Mouse (Mus musculus) embryo, embryonic 9.5 days (tissue): ENCODE results near the gene Pop5.

Experiments
- DNase-seq: peaks from one replicate; pipeline ENCODE4 v3.0.0-alpha.2; 2017; ENCODE audit errors: extremely low spot score

Gene Pop5

GRCm38 (mm10) chr5:115235786-115236263 is at the start of gene Pop5:
Pop5 (plus strand) TSS chr5:115235836.
- peak; percentile 89 for DNase-seq

DNA sequence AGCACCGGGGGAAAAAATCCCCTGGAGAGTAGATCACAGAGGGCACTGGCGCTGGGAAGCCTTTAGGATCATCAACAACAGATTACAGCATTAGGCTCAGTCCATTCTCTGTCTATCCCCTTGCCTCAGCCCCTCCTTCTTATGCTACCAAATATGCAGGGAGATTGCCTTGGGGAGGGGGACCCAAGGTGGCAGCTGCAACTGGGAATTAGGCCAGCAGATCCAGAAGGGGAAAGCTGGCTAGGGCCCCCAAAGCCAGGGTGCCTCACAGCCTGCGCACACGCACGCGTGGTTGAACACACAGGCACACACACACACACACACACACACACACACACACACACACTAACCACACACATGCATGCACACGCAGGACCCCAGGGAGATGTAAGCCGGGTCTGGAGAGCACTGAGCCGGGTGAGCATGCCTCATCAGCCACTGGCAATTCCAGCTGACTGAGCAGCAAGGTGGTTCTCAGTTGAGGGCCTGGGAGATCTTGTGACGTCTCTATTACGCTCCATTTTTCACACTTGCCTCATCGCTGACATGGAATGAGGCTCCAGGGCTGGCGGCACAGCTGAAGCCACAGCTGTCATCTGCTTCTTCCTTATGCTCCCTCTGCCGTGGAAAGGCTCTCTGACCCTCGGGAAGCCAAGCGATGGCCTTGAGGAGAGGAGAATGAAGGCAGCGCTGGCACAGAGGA is 49.1 kb upstream of the Pop5 start:
- no peak for DNase-seq

DNA sequence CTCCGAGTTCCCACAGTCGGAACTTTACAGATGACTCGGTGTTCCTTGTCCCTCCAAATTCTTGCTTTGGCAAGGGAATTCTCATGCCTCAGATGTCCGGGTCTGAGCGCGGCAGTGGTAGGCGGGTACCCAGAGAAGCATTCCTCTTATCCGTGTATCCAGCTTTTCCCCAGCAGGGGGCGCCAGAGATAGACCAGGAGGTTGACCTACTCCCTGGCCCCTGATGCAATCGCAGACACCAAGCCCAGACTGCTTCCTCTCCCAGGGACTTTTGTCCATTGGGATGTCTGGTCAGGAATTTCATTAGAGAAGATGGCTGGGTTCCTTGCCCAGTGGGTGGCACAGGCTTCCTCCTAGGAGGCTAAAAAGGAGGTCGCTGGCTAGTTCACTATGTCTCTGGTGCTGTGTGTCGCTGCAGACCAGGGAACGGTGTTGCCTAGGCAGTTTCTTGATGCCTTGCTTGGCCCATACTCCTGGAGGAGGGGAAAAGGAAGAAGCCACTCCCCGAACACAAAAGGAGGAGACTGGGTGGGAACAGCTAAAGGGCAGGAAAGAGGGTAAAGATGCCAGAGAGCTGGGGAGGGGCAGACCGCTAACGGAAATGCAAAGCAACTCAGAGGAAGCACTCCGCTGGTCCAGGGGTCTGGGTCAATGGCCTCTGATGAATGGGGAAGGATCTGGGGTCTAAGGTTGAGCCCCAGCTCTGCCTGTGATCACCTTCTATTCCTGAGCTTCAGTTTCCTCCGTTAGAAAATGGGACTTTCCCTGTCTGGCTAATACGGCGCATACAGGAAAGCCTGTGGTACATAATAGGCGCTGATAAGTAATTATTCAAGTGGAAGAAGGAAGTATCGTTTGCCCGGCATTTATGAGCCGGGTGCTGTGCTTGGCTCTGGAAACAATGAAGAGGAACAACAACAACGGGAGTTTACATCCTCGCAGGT is 48.2 kb upstream of the Pop5 start:
- peak; percentile 94 for DNase-seq

DNA sequence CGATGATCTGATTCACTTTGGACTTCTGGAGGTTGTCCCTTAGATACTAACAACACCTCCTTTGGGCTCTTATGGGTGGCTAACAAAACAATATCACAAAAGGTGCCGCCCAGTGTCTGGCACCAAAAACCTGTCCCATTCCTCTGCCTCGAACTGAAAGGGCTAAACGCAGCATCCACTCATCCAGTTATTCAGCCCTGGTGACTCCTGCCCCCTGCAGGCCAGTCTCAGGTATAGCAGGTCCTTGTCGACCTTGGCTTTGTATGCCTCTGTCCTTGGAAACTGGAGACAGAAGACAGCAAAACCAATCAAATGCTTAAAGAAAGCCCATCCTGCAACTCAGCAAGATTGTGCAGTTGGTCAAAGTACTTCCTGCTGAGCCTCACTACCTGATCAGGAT is 46.8 kb upstream of the Pop5 start:
- DNase-seq: peak; percentile 40

GRCm38 (mm10) chr5:115190081-115190480 is 45.6 kb upstream of the Pop5 start:
- DNase-seq: no peak

DNA sequence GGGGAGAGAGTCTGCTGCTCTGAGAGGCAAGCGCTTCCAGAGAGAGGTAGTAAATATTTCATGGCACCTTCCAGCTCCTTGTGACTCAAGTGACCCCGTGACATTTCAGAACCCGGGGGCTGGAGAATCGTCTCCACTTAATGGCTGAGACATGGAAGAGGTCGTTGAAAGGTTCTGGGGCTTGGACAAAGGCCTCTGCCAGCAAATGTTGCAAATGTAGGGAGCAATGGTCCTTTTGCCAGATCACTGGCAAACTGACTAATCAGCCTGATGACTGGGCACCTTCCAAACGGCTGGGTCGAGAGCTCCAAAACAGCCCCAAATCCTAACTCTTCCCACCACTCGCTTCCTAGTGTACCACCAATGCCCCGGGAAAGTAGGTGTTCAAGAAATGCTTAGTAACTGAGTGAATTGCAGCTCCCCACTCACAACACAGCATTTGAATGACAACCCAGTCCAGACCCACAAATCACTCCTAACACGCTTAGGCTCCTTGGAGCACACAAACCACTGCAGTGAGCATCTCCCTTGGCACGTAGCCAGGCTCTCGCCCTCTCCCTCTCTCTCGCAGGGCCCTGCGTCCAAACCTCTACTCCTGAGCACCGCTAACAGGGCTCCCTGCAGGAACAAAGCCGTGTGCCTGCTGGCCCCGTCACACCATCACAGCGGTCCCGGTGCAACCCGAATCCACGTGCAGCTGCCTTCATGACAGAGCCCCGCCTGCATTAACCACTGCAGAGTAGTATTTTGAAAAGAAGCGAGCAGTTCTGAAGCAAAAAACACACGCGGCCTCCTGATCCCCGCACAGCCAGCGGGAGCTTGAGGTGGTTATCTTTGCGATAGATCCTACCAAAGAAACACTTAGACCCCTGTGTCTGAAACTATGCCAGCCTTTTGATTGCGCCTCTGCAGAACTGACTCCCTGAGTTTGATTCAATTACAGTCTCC is 43.5 kb upstream of the Pop5 start:
- no peak for DNase-seq

DNA sequence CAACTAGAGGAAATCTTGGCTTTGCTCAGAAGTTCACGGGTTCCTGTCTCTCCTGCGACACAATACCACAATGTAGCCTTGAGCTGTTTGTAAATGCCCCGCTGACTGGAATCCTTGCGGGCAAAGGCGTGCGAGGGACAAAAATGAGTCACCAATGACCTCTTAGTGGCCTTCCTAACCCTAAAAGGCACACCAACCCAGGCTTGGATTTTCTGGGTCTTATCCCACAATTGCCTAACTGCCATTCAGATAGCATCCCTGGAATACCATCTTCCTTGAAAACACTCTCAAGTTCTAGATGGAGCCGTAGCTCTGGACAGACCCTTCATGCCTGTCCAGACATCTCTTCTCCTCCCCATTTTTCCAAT is 42.8 kb upstream of the Pop5 start:
- no peak for DNase-seq

DNA sequence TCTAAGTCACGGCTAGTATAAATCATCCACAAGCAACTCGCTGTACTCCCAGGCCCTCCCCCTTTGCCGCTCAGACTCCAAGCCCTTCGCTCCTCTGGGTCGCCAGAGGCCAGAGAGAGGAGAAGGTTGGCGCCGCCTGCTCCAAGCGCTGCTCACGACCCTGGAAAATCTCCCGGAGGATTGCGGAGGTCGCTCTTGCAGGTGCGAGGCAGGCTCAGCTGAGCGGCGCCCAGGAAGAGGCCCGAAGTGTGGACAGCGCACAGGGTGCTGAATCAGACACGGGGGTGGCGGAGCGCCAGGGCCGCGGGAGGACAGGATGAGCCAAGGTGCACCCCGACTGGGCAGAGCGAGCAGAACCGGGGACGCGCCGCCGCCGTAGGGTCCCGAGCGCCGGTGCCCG is 42.4 kb upstream of the Pop5 start:
- DNase-seq: peak; percentile 53

DNA sequence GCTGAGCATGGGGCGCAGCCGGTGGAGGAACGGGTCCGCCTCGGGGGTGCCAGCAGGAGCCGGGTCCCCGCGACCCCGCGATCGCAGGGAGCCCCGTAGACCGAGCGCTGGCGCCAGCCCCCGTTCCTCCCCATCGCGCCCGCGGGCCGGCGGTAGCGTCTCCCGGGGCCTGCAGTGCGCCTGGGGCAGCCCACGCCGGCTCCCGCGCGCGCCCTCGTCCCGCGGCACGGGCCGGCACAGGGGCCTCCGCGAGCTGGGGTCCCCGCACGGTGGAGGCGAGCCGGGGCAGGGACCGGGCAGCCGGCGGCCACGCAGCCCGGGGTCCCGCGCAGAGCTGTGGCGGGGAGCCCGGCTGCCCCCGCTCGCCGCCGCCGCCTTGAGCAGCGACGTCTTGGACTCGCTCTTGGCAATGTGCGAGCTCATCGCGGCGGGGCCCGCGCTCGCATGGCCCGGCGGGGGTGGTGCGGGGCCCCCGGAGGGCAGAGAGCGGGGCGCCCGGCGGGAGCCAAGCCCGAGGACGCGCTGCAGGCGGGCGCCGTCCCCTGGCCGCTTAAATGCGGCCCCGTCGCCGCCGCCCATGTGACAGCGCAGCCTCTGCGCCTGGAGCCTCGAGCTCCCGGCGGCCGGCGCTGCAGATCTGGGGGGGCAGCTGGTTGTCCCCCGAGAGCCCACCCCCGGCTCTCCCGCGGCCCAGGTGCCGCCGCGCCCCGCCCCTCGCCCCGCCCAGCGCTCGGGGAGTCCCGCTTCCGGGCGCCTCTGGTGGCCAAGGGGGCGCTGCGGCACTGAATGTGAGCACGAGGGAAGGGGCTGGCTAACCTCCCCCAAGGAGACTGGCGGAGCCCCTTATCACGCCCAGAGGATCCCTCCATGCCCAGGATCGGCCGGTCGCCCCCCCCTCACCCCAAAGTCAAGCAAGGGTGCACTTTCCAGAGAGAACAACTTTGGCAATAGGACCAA is 41.7 kb upstream of the Pop5 start, which contains the start of gene Cabp1:
TSS of gene Cabp1 (minus strand) at position 713 of the 957 bp plus-strand sequence.
- peak; percentile 74 for DNase-seq

- DNase-seq: no peak
Measured at GRCm38 (mm10) chr5:115194626-115195221, 40.9 kb upstream of the Pop5 start.

DNA sequence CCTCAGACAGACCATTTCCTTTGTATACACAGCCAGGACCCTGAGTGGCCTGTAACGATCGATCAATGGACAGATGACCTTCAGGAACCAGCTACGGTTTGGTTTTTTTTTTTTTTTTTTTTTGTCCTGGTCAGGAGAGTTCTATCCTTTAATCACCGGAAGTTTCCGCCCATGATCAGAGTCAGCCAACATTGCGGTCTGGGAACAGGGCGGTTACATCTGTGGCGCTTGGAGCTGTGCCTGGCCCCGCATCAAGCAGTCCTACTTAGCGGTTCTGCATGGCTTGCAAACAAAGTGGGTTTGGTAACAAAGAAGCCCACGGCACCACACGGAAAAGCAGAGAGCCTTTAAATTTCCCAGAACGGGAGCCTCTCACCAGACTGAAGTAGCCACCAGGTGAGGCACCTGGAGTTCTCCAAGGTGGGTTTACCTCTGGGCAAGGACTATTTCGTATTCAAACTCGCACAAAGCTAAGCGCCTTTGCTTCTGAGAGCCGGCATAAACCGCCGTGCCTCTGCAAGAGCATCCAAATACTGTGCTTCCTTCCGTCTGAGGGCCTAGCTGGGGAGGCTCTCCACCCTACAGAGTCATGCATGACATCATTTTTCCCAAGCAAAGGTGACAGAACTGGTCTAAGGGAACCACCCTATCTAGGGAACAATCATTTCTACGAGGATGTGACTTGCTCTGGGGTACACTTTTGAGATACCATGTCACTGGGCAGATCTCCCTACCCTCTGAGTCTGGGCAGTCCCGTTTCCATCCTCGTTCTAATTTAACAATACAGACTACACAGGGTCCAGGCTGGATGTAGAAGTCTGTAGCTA is 31.7 kb upstream of the Pop5 start:
- DNase-seq: peak; percentile 40

DNA sequence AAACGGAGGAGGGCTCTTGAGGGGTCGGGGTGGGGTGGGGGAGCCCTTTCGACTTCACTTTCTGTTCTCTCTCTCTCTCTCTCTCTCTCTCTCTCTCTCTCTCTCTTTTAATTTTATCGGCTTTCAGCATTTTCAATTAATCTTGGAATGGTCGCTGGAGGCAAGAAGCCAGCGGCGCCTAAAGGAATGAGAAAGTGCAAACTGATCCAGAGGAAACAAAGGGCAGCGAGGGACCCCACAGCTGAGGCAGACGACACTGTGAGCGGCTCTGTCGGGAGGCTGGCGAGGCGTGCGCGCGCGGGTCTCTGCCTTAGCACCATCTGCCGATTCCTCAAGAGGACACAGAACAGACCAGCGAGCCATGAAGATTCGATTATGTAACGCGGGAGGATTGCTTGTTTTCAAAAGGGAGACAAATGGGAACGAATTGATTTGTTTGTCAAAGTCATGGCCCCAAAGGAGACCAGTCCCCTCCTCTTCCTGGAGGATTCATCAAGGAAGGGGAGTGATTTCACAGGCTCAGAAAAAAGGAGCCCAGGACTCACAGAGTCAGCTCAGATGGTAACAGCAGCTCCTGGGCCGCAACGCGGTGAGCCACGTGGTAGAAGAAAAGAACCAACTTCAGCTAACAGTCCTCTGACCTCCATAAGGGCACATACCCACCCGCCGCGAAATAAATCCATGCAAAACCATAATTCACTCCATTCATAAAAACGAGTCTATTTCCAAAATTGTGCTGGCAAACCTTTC is 30.9 kb upstream of the Pop5 start:
- DNase-seq: peak; percentile 78

DNA sequence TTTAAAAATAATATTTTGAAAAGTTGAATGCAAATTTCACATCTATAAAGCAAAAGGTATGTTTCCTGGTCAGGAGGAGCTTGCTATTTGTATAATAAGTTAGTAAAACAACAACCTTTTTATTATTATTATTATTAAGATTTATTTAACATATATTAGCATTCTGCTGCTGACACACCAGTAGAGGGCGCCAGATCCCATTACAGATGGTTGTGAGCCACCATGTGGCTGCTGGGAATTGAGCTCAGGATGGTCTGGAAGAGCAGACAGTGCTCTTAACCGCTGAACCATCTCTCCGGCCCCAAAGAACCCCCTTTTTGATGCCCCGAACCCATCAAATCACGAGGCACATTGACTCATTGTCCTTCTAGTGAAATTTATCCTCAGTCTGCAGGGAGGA is 28.4 kb upstream of the Pop5 start:
- DNase-seq: no peak

- DNase-seq: no peak
Measured at GRCm38 (mm10) chr5:115207892-115208291, 27.7 kb upstream of the Pop5 start.

GRCm38 (mm10) chr5:115208601-115209000 is 27.0 kb upstream of the Pop5 start:
- no peak for DNase-seq

DNA sequence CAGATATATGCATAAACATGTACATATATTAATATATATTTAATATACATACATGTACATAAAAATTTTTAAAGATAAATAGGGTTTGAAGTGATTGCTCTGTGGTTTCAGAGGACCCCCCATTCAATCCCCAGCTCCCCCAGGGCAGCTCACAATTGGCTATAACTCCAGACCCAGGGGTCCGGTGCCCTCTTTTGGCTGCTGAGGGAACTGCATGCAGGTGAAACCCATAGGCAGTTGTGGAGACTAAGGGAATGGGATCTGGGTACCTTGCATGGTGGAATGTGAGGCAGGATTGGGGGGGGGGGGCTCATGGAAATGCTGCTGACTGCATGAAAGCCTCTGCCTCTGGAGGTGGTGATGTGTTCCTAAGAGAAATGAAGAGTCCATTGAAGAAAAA is 25.3 kb upstream of the Pop5 start:
- DNase-seq: peak; percentile 55

DNA sequence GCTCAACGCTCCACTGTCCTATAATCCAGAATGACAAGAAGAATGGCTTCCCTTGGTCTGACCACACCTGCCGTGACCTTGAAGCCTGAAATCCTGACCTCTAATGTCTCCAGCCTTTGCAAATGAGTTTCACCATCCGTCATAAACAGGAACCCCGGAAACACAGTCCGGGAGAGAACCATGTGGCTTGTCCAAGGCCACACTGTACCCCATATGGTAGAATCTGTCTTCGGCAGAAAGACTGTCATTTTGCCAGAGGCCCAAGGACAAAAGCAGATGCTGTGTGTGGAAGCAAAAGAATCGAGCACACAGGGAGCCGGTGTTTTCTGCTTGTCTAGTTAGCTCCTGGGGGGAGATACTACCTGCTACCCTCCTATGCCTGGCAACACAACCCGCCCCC is 23.2 kb upstream of the Pop5 start:
- no peak for DNase-seq

GRCm38 (mm10) chr5:115212861-115213260 is 22.8 kb upstream of the Pop5 start:
- DNase-seq: no peak
